Mouse (Mus musculus): ENCODE measurements around the gene Dnajc22. TPM values are rescaled to one million over a fixed set of nuclear protein-coding genes. Genes with fewer than 3 reads are reported as not detected.
A peak's percentile ranks its signal among the peaks of the same experiment; 100 is the strongest.

The Dnajc22 gene
- polyA plus RNA-seq, 1 experiment: 0.53 TPM

DNA sequence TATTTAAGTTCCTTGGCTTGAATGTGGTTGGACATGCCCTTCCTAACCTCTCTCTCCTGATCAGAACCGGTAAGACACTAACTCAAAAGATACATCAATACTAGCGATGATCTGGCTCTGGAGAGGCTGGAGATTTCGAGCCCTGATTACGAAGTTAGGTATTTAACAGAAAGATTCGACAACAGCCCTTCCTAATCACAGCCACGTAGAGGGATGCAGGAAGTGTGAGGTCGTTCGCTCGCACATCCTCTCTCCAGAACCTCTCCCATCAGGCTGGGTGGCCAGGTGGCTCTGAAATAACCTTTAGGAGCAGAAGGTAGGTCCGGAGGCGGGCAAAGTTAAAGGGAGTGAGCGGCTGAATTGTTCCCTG, 32.7 kb downstream of the Dnajc22 start, which contains the start of gene Spats2:
Gene Spats2 (plus strand): TSS at position 206 of the 370 bp plus-strand sequence.
- Histone ChIP-seq H3K4me3 (replicated peaks; ENCODE audit: extremely low read depth, low read depth, low read length) (peak within 1 kb of the TSS; percentile 85), H3K4me1 (ENCODE audit: control insufficient read depth, insufficient read depth, low read length) (peaks cover 3% of the 10 kb centered on the region; the same call in 1 of the 2 replicates)
- TF ChIP-seq CTCF (IDR thresholded peaks at IDR 0.05; ENCODE audit: insufficient read depth, low read length) (no peak), POLR2A (IDR thresholded peaks at IDR 0.05; ENCODE audit: borderline replicate concordance, extremely low read depth, low read depth, low read length) (no peak)
- 1% methylated on average over 12 of the region's 12 CpGs for WGBS
- DNase-seq: no peak

DNA sequence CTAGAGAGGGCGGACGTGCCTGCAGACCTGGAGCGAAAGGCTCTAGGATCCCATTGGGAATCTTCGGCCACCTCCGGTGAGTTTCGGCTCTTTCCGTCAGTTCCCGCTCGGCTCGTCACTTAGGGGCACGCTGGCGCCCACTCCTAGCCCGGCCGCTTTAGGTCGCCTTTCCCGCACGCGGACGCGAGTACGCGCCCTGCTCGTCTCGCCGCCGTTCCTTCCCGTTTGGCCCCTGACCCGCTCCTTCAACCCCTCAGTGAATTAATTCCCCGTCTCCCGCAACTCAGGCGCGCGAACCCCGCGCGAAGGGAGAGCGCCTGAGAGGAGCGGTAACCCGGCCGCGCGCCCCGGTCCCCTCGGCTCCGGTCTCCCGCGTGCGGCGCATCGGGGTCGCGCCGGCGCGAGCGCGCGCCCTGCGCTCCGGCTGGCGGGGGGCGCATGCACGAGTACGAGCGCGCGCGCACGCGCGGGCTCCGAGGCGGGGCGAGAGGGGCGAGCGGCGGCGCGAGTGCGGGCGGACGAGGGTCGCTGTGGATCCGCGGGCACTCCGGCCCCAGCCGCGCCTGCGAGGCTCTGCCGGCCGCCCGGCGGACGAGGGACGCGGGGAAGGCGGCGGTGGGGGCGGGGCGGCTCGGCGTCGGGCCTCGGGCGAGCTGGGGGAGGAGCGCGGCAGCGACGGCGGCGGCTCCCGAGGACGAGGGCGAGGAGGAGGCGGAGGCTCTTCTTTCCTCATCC, 33.3 kb downstream of the Dnajc22 start:
- H3K4me1 ChIP-seq (ENCODE audit: control insufficient read depth, insufficient read depth, low read length): peaks cover 3% of the 10 kb centered on the region; the same call in 1 of the 2 replicates
- under 1% methylated on average over 110 of the region's 115 CpGs for WGBS
- TF ChIP-seq CTCF (IDR thresholded peaks at IDR 0.05; ENCODE audit: insufficient read depth, low read length) (no peak), POLR2A (IDR thresholded peaks at IDR 0.05; ENCODE audit: borderline replicate concordance, extremely low read depth, low read depth, low read length) (peak; percentile 21; the same call in 1 of the 2 replicates)
- peak overlapping the region; percentile 85 for H3K4me3 ChIP-seq (replicated peaks; ENCODE audit: extremely low read depth, low read depth, low read length)
- peak; percentile 81 for DNase-seq

DNA sequence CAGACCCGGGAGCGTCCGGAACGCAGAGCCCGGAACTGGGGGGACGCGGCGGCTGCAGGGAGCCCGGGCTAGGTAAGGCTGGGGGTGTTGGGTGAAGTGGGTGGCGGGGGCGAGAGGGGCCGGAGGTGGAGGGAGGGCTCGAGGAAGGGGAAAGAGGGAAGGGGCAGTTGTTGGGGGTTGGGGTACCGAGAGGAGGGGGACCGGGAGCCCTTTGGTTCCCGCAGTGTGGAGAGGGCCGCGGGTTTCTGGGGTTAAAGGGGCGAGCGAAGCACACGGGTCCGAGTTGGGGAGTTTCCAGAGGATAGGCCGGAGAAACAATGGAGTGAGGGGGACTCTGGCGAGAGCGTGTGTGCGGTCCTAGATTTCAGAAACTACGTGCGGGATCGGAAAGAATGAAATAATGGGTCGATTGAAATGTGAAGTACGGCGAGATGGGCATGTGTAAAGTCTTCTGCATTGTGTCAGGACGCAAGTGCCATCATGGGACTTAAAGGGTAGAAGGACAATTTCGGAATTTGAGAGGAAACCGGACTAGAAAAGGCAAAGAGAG, 33.9 kb downstream of the Dnajc22 start:
- H3K4me3 ChIP-seq (replicated peaks; ENCODE audit: extremely low read depth, low read depth, low read length): peak overlapping the region; percentile 85
- peak; percentile 34 for DNase-seq
- TF ChIP-seq POLR2A (IDR thresholded peaks at IDR 0.05; ENCODE audit: borderline replicate concordance, extremely low read depth, low read depth, low read length) (no peak), CTCF (IDR thresholded peaks at IDR 0.05; ENCODE audit: insufficient read depth, low read length) (no peak)
- WGBS: 2% methylated on average over 34 of the region's 35 CpGs
- H3K4me1 ChIP-seq (ENCODE audit: control insufficient read depth, insufficient read depth, low read length): peaks cover 3% of the 10 kb centered on the region; the same call in 1 of the 2 replicates

DNA sequence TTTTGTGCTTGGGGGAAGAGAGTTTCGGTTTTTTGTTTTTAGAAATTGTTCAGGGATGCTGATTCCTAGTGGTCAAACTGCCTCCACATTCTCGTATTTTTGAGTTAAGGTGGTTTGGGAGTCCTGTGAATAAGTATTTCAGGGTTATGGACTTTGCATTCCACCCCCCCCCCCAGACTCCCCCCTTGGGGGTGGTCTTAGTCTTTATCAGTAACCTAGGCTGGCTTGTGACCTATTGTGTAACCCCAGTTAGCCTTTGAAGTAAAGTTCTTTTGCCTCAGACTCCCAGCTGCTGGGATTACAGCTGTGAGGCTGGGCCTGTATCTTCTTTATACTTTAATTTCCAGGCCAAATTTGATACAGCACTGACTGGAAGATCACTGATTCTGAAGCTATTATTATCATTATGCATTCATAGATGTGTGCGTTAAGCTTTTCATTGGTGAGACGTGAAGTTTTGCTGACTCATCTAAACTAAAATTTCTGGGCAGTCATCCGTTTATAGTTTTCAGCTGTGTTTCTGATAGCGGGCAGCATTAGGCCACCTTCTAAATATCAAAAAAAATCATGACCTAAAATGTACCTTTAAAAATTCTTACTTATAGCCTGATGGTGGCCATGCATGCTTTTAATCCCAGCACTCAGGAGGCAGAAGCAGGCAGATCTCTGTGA, 35.0 kb downstream of the Dnajc22 start:
- peaks cover 3% of the 10 kb centered on the region; the same call in 1 of the 2 replicates for H3K4me1 ChIP-seq (ENCODE audit: control insufficient read depth, insufficient read depth, low read length)
- no peak for TF ChIP-seq CTCF (IDR thresholded peaks at IDR 0.05; ENCODE audit: insufficient read depth, low read length)
- no peak for TF ChIP-seq POLR2A (IDR thresholded peaks at IDR 0.05; ENCODE audit: borderline replicate concordance, extremely low read depth, low read depth, low read length)
- H3K4me3 ChIP-seq (replicated peaks; ENCODE audit: extremely low read depth, low read depth, low read length): no peak overlapping the region
- 74% methylated on average over 6 of the region's 6 CpGs for WGBS
- DNase-seq: no peak

DNA sequence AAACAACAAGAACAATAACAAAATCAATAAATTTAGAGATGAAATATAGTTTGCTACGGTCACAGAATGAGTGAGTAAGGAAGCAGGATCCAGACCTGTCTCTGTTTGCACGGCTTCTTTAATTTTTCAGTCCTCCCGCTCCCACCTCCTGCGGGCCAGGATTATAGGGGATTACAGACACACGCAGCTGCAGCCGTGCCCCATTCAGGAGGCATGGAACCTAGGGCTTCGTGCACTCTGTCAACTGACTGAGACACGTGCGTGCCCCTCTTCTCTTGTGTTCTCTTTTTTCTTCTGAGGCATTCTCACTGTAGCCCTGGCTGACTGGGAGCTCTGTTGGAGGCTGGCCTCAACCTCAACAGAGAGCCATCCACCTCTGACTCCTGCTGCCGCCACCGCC, 36.5 kb downstream of the Dnajc22 start:
- WGBS: 88% methylated on average over 11 of the region's 11 CpGs
- Histone ChIP-seq H3K4me1 (ENCODE audit: control insufficient read depth, insufficient read depth, low read length) (peaks cover 3% of the 10 kb centered on the region; the same call in 1 of the 2 replicates), H3K4me3 (replicated peaks; ENCODE audit: extremely low read depth, low read depth, low read length) (no peak overlapping the region)
- TF ChIP-seq CTCF (IDR thresholded peaks at IDR 0.05; ENCODE audit: insufficient read depth, low read length) (no peak), POLR2A (IDR thresholded peaks at IDR 0.05; ENCODE audit: borderline replicate concordance, extremely low read depth, low read depth, low read length) (no peak)
- DNase-seq: no peak

DNA sequence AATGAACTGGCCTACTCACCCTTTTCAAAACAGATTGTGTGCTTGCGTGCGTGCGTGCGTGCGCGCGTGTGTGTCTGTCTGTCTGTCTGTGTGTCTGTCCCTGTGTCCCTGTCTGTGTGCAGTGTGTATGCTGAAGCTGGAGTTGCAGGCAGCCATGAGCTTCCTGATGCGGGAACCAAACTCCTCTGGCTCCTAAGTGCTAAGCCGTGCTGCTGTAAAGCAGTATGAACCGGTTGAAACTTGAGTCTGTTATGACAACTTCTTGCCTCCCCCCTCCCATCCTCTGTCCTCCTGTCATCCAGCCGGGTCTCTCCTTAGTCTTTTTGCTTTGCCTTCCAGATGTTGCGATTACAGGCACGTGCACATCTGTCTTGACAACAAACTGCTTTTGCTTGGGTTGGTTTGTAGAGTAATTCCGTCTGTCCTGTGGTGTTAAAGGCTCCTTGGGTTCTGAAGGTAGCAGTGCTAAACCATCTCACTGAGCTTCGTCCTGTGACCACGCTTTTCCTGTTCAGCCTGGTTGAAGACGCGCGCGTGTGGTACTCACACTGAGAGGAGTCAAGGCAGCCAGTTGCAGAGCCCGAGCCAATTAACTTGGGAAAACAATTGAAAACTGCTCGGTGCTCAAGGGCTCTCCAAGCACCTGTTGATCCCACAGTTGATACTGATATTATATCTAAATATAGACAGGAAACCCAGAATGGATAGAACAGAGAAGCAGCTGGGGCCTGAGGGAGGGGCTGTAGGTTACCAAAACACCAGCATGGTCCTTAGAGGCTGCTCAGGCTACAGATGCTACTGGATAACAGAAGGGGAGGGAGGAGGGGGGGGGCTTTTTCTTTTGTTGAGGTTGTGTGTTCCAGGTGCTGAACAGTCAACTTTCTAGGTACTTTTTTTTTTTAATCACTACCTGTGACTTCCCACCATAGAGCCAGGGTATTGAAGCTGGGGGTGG, 37.3 kb downstream of the Dnajc22 start:
- Histone ChIP-seq H3K4me3 (replicated peaks; ENCODE audit: extremely low read depth, low read depth, low read length) (no peak overlapping the region), H3K4me1 (ENCODE audit: control insufficient read depth, insufficient read depth, low read length) (peaks cover 3% of the 10 kb centered on the region; the same call in 1 of the 2 replicates)
- WGBS: 56% methylated on average over 22 of the region's 22 CpGs
- no peak for DNase-seq
- TF ChIP-seq POLR2A (IDR thresholded peaks at IDR 0.05; ENCODE audit: borderline replicate concordance, extremely low read depth, low read depth, low read length) (no peak), CTCF (IDR thresholded peaks at IDR 0.05; ENCODE audit: insufficient read depth, low read length) (no peak)

DNA sequence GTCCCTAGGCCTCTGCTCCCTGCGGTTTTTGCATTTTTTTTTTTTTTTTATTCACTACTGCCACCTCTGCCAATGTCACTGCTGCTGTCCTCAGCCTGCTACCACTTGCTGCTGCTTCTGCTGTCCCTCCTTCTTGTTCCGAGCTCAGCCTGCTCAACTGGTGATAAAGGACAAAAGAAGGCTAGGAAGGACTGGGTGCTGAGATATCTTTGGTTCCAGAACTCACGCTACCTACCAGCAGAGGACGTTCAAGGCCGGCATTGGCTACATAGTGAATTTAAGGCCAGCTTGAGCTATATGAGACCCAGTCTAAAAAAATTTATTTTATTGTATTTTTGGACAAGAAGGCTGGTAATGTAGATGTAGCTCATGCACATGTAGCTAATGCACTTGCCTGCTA, 45.4 kb downstream of the Dnajc22 start:
- no peak for DNase-seq
- 87% methylated on average over 5 of the region's 5 CpGs for WGBS
- Histone ChIP-seq H3K4me3 (replicated peaks; ENCODE audit: extremely low read depth, low read depth, low read length) (no peak overlapping the region), H3K4me1 (ENCODE audit: control insufficient read depth, insufficient read depth, low read length) (no peaks in the 10 kb centered on the region)
- TF ChIP-seq POLR2A (IDR thresholded peaks at IDR 0.05; ENCODE audit: borderline replicate concordance, extremely low read depth, low read depth, low read length) (no peak), CTCF (IDR thresholded peaks at IDR 0.05; ENCODE audit: insufficient read depth, low read length) (no peak)

DNA sequence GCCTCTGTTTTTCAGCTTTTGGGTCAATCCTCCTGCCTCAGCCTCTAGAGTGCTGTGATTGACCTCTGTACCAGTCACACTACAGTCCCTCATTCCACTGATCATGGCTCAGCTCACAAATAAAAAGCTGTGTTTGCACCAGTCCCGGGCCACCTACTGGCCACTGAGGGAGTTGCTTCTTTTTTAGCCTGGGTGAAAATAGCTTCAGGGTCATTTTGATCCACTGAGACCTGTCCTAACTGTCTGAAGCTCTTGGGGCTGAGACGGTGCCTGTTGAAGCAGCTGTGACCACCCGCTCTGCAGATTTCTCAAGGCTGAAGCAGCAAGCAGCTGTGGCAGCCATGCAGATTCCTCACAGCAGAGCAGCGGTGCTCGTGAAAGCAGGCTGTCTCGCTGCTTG, 46.7 kb downstream of the Dnajc22 start:
- WGBS: 70% methylated on average over 6 of the region's 6 CpGs
- H3K4me1 ChIP-seq (ENCODE audit: control insufficient read depth, insufficient read depth, low read length): 0 out of 2 replicates have a peak, but pooled peaks cover 2% of the 10 kb centered on the region
- DNase-seq: peak; percentile 26
- peak; percentile 71 for TF ChIP-seq CTCF (IDR thresholded peaks at IDR 0.05; ENCODE audit: insufficient read depth, low read length)
- TF ChIP-seq POLR2A (IDR thresholded peaks at IDR 0.05; ENCODE audit: borderline replicate concordance, extremely low read depth, low read depth, low read length): no peak
- H3K4me3 ChIP-seq (replicated peaks; ENCODE audit: extremely low read depth, low read depth, low read length): no peak overlapping the region

Data from lung, adult 2 months (tissue).